Mouse (Mus musculus): ENCODE measurements around the gene Zfp646. TPM values are rescaled to one million over a fixed set of nuclear protein-coding genes. Genes with fewer than 3 reads are reported as not detected.
A peak's percentile ranks its signal among the peaks of the same experiment; 100 is the strongest.

Zfp646 gene
- polyA plus RNA-seq, 1 experiment from 2014 or later, result 13.0 TPM

- no peaks in the 10 kb centered on the region for H3K9me3 ChIP-seq (ENCODE audit: low read length)
- H3K4me1 ChIP-seq (ENCODE audit: insufficient read depth, low read length), result peaks cover 19% of the 10 kb centered on the region
- no peak overlapping the region for H3K9ac ChIP-seq (replicated peaks; ENCODE audit: low read length)
- no peak for ATAC-seq (ENCODE audit: low FRiP score, low TSS enrichment)
- H3K4me3 ChIP-seq (ENCODE audit: low read length), result no peak overlapping the region
- H3K27me3 ChIP-seq (ENCODE audit: insufficient read depth, low read length), result no peaks in the 10 kb centered on the region
- no peak overlapping the region for H3K4me2 ChIP-seq (replicated peaks; ENCODE audit: low read depth, low read length)
- H3K27ac ChIP-seq (ENCODE audit: low read length), result no peak overlapping the region
- WGBS, result 95% methylated on average over 9 of the region's 9 CpGs
- H3K36me3 ChIP-seq (ENCODE audit: insufficient read depth, low read length), result peaks cover 65% of the 10 kb centered on the region
Measured at GRCm38 (mm10) chr7:127879301-127879700, 3.3 kb downstream of the Zfp646 start.

GRCm38 (mm10) chr7:127880431-127880830, 4.4 kb downstream of the Zfp646 start:
- Histone ChIP-seq H3K4me3 (ENCODE audit: low read length) (no peak overlapping the region), H3K27ac (ENCODE audit: low read length) (no peak overlapping the region), H3K27me3 (ENCODE audit: insufficient read depth, low read length) (no peaks in the 10 kb centered on the region), H3K9me3 (ENCODE audit: low read length) (no peaks in the 10 kb centered on the region), H3K9ac (replicated peaks; ENCODE audit: low read length) (no peak overlapping the region), H3K4me2 (replicated peaks; ENCODE audit: low read depth, low read length) (no peak overlapping the region), H3K36me3 (ENCODE audit: insufficient read depth, low read length) (peaks cover 72% of the 10 kb centered on the region), H3K4me1 (ENCODE audit: insufficient read depth, low read length) (peaks cover 15% of the 10 kb centered on the region)
- ATAC-seq (ENCODE audit: low FRiP score, low TSS enrichment), result no peak
- 85% methylated on average over 12 of the region's 12 CpGs for WGBS

- Histone ChIP-seq H3K9ac (replicated peaks; ENCODE audit: low read length) (no peak overlapping the region), H3K4me3 (ENCODE audit: low read length) (no peak overlapping the region), H3K4me2 (replicated peaks; ENCODE audit: low read depth, low read length) (no peak overlapping the region), H3K27ac (ENCODE audit: low read length) (no peak overlapping the region), H3K36me3 (ENCODE audit: insufficient read depth, low read length) (peaks cover 69% of the 10 kb centered on the region), H3K9me3 (ENCODE audit: low read length) (no peaks in the 10 kb centered on the region), H3K27me3 (ENCODE audit: insufficient read depth, low read length) (no peaks in the 10 kb centered on the region), H3K4me1 (ENCODE audit: insufficient read depth, low read length) (peaks cover 6% of the 10 kb centered on the region)
- WGBS, result 51% methylated on average over 6 of the region's 6 CpGs
- ATAC-seq (ENCODE audit: low FRiP score, low TSS enrichment), result no peak
Measured at GRCm38 (mm10) chr7:127885951-127886350, 9.9 kb downstream of the Zfp646 start.

- Histone ChIP-seq H3K4me3 (ENCODE audit: low read length) (no peak overlapping the region), H3K4me1 (ENCODE audit: insufficient read depth, low read length) (peaks cover 6% of the 10 kb centered on the region), H3K36me3 (ENCODE audit: insufficient read depth, low read length) (peaks cover 63% of the 10 kb centered on the region), H3K9ac (replicated peaks; ENCODE audit: low read length) (no peak overlapping the region), H3K4me2 (replicated peaks; ENCODE audit: low read depth, low read length) (no peak overlapping the region), H3K27me3 (ENCODE audit: insufficient read depth, low read length) (no peaks in the 10 kb centered on the region), H3K9me3 (ENCODE audit: low read length) (no peaks in the 10 kb centered on the region), H3K27ac (ENCODE audit: low read length) (no peak overlapping the region)
- WGBS, result 90% methylated on average over 6 of the region's 6 CpGs
- no peak for ATAC-seq (ENCODE audit: low FRiP score, low TSS enrichment)
Measured at GRCm38 (mm10) chr7:127886551-127886950, 10.5 kb downstream of the Zfp646 start.

GRCm38 (mm10) chr7:127887191-127887590, 11.2 kb downstream of the Zfp646 start:
- H3K9me3 ChIP-seq (ENCODE audit: low read length), result no peaks in the 10 kb centered on the region
- H3K4me3 ChIP-seq (ENCODE audit: low read length), result no peak overlapping the region
- no peaks in the 10 kb centered on the region for H3K27me3 ChIP-seq (ENCODE audit: insufficient read depth, low read length)
- WGBS, result 89% methylated on average over 8 of the region's 8 CpGs
- no peak for ATAC-seq (ENCODE audit: low FRiP score, low TSS enrichment)
- peaks cover 57% of the 10 kb centered on the region for H3K36me3 ChIP-seq (ENCODE audit: insufficient read depth, low read length)
- H3K9ac ChIP-seq (replicated peaks; ENCODE audit: low read length), result no peak overlapping the region
- no peak overlapping the region for H3K27ac ChIP-seq (ENCODE audit: low read length)
- peaks cover 6% of the 10 kb centered on the region for H3K4me1 ChIP-seq (ENCODE audit: insufficient read depth, low read length)
- no peak overlapping the region for H3K4me2 ChIP-seq (replicated peaks; ENCODE audit: low read depth, low read length)

GRCm38 (mm10) chr7:127887781-127888180, 11.8 kb downstream of the Zfp646 start:
- Histone ChIP-seq H3K9ac (replicated peaks; ENCODE audit: low read length) (no peak overlapping the region), H3K9me3 (ENCODE audit: low read length) (no peaks in the 10 kb centered on the region), H3K4me1 (ENCODE audit: insufficient read depth, low read length) (peaks cover 6% of the 10 kb centered on the region), H3K4me2 (replicated peaks; ENCODE audit: low read depth, low read length) (no peak overlapping the region), H3K36me3 (ENCODE audit: insufficient read depth, low read length) (peaks cover 55% of the 10 kb centered on the region), H3K27ac (ENCODE audit: low read length) (no peak overlapping the region), H3K4me3 (ENCODE audit: low read length) (no peak overlapping the region), H3K27me3 (ENCODE audit: insufficient read depth, low read length) (no peaks in the 10 kb centered on the region)
- no peak for ATAC-seq (ENCODE audit: low FRiP score, low TSS enrichment)
- 80% methylated on average over 3 of the region's 3 CpGs for WGBS

- no peak overlapping the region for H3K27ac ChIP-seq (ENCODE audit: low read length)
- peaks cover 3% of the 10 kb centered on the region for H3K4me1 ChIP-seq (ENCODE audit: insufficient read depth, low read length)
- H3K9me3 ChIP-seq (ENCODE audit: low read length), result no peaks in the 10 kb centered on the region
- H3K9ac ChIP-seq (replicated peaks; ENCODE audit: low read length), result no peak overlapping the region
- no peak overlapping the region for H3K4me3 ChIP-seq (ENCODE audit: low read length)
- H3K36me3 ChIP-seq (ENCODE audit: insufficient read depth, low read length), result peaks cover 44% of the 10 kb centered on the region
- 62% methylated on average over 3 of the region's 3 CpGs for WGBS
- no peak overlapping the region for H3K4me2 ChIP-seq (replicated peaks; ENCODE audit: low read depth, low read length)
- ATAC-seq (ENCODE audit: low FRiP score, low TSS enrichment), result no peak
- no peaks in the 10 kb centered on the region for H3K27me3 ChIP-seq (ENCODE audit: insufficient read depth, low read length)
Measured at GRCm38 (mm10) chr7:127888821-127889220, 12.8 kb downstream of the Zfp646 start.

- H3K4me2 ChIP-seq (replicated peaks; ENCODE audit: low read depth, low read length), result no peak within 1 kb of the TSS
- no peak within 1 kb of the TSS for H3K4me3 ChIP-seq (ENCODE audit: low read length)
- no peak for ATAC-seq (ENCODE audit: low FRiP score, low TSS enrichment)
- H3K4me1 ChIP-seq (ENCODE audit: insufficient read depth, low read length), result peaks cover 11% of the 10 kb centered on the region
- no peaks in the 10 kb centered on the region for H3K27me3 ChIP-seq (ENCODE audit: insufficient read depth, low read length)
- 29% methylated on average over 4 of the region's 4 CpGs for WGBS
- H3K9me3 ChIP-seq (ENCODE audit: low read length), result no peaks in the 10 kb centered on the region
- H3K36me3 ChIP-seq (ENCODE audit: insufficient read depth, low read length), result peaks cover 30% of the 10 kb centered on the region
- no peak within 1 kb of the TSS for H3K9ac ChIP-seq (replicated peaks; ENCODE audit: low read length)
- H3K27ac ChIP-seq (ENCODE audit: low read length), result no peak within 1 kb of the TSS
Measured at GRCm38 (mm10) chr7:127890798-127891197, 14.8 kb downstream of the Zfp646 start, which contains the start of gene Prss53. Gene Prss53 (minus strand): TSS chr7:127890970.

- peaks cover 11% of the 10 kb centered on the region for H3K4me1 ChIP-seq (ENCODE audit: insufficient read depth, low read length)
- 61% methylated on average over 5 of the region's 5 CpGs for WGBS
- no peak for ATAC-seq (ENCODE audit: low FRiP score, low TSS enrichment)
- no peaks in the 10 kb centered on the region for H3K9me3 ChIP-seq (ENCODE audit: low read length)
- peaks cover 4% of the 10 kb centered on the region for H3K36me3 ChIP-seq (ENCODE audit: insufficient read depth, low read length)
- H3K4me2 ChIP-seq (replicated peaks; ENCODE audit: low read depth, low read length), result peak overlapping the region; percentile 85
- peak overlapping the region; percentile 76 for H3K4me3 ChIP-seq (ENCODE audit: low read length)
- H3K27ac ChIP-seq (ENCODE audit: low read length), result no peak overlapping the region
- H3K27me3 ChIP-seq (ENCODE audit: insufficient read depth, low read length), result no peaks in the 10 kb centered on the region
- H3K9ac ChIP-seq (replicated peaks; ENCODE audit: low read length), result peak overlapping the region; percentile 81
Measured at GRCm38 (mm10) chr7:127894480-127894879, 18.5 kb downstream of the Zfp646 start.

- Histone ChIP-seq H3K27ac (ENCODE audit: low read length) (peak within 1 kb of the TSS; percentile 86), H3K36me3 (ENCODE audit: insufficient read depth, low read length) (peaks cover 4% of the 10 kb centered on the region), H3K9ac (replicated peaks; ENCODE audit: low read length) (peak within 1 kb of the TSS; percentile 81), H3K27me3 (ENCODE audit: insufficient read depth, low read length) (no peaks in the 10 kb centered on the region), H3K4me2 (replicated peaks; ENCODE audit: low read depth, low read length) (peak within 1 kb of the TSS; percentile 85), H3K4me3 (ENCODE audit: low read length) (peak within 1 kb of the TSS; percentile 76), H3K4me1 (ENCODE audit: insufficient read depth, low read length) (peaks cover 11% of the 10 kb centered on the region), H3K9me3 (ENCODE audit: low read length) (no peaks in the 10 kb centered on the region)
- peak; percentile 99 for ATAC-seq (ENCODE audit: low FRiP score, low TSS enrichment)
- under 1% methylated on average over 26 of the region's 26 CpGs for WGBS
Measured at GRCm38 (mm10) chr7:127895442-127895841, 19.4 kb downstream of the Zfp646 start, which contains the start of the genes Gm21974 and Vkorc1. Gene Gm21974 (minus strand): TSS chr7:127895454. Gene Vkorc1 (minus strand): TSS chr7:127895617.
